Mouse (Mus musculus): Measurements from ENCODE around the gene Pth.
A peak's percentile ranks its signal among the peaks of the same experiment; 100 is the strongest.

Pth gene

GRCm38 (mm10) chr7:113388470-113388869, at the start of gene Pth:
Gene Pth (minus strand): TSS chr7:113388570.
- DNase-seq (ENCODE audit: low spot score in 2 of 2): no peak

GRCm38 (mm10) chr7:113436312-113436711, 47.9 kb upstream of the Pth start:
- DNase-seq (ENCODE audit: low spot score in 2 of 2): no peak

GRCm38 (mm10) chr7:113434286-113434685, 45.9 kb upstream of the Pth start:
- peak in 1 of 2 experiments; percentile 24 for DNase-seq (ENCODE audit: low spot score in 2 of 2)

- no peak for DNase-seq (ENCODE audit: low spot score in 2 of 2)
These were observed 45.1 kb upstream of the Pth start for GRCm38 (mm10) chr7:113433451-113433850.

GRCm38 (mm10) chr7:113432891-113433290, 44.5 kb upstream of the Pth start:
- DNase-seq (ENCODE audit: low spot score in 2 of 2): no peak

GRCm38 (mm10) chr7:113420771-113421170, 32.4 kb upstream of the Pth start:
- no peak for DNase-seq (ENCODE audit: low spot score in 2 of 2)

GRCm38 (mm10) chr7:113419070-113419782, 30.9 kb upstream of the Pth start:
- no peak for DNase-seq (ENCODE audit: low spot score in 2 of 2)

GRCm38 (mm10) chr7:113416536-113416935, 28.2 kb upstream of the Pth start:
- no peak for DNase-seq (ENCODE audit: low spot score in 2 of 2)

GRCm38 (mm10) chr7:113415256-113415655, 26.9 kb upstream of the Pth start:
- DNase-seq (ENCODE audit: low spot score in 2 of 2): no peak

- no peak for DNase-seq (ENCODE audit: low spot score in 2 of 2)
These were observed 20.3 kb upstream of the Pth start for GRCm38 (mm10) chr7:113408712-113409111.

- DNase-seq (ENCODE audit: low spot score in 2 of 2): no peak
These were observed 9.7 kb upstream of the Pth start for GRCm38 (mm10) chr7:113398083-113398482.

- no peak for DNase-seq (ENCODE audit: low spot score in 2 of 2)
These were observed 8.3 kb upstream of the Pth start for GRCm38 (mm10) chr7:113396661-113397060.

- no peak for DNase-seq (ENCODE audit: low spot score in 2 of 2)
These were observed 3.2 kb upstream of the Pth start for GRCm38 (mm10) chr7:113391619-113392018.

GRCm38 (mm10) chr7:113377875-113378658, 10.3 kb downstream of the Pth start:
- peak; percentile 21 to 59 for DNase-seq (ENCODE audit: low spot score in 2 of 2)

- DNase-seq (ENCODE audit: low spot score in 2 of 2): no peak
These were observed 15.7 kb downstream of the Pth start for GRCm38 (mm10) chr7:113372682-113373081.

- DNase-seq (ENCODE audit: low spot score in 2 of 2): peak; percentile 63 to 73
These were observed 18.6 kb downstream of the Pth start for GRCm38 (mm10) chr7:113369620-113370340.

GRCm38 (mm10) chr7:113368746-113369619, 19.4 kb downstream of the Pth start, which contains the start of gene Btbd10:
Gene Btbd10 (minus strand): TSS chr7:113369392.
- DNase-seq (ENCODE audit: low spot score in 2 of 2): peak; percentile 96 to 98

- DNase-seq (ENCODE audit: low spot score in 2 of 2): no peak
These were observed 20.9 kb downstream of the Pth start for GRCm38 (mm10) chr7:113367440-113367839.

- no peak for DNase-seq (ENCODE audit: low spot score in 2 of 2)
These were observed 39.3 kb downstream of the Pth start for GRCm38 (mm10) chr7:113349089-113349488.

GRCm38 (mm10) chr7:113347694-113348093, 40.7 kb downstream of the Pth start:
- no peak for DNase-seq (ENCODE audit: low spot score in 2 of 2)

- DNase-seq (ENCODE audit: low spot score in 2 of 2): no peak
These were observed 41.1 kb downstream of the Pth start for GRCm38 (mm10) chr7:113347271-113347670.

Data from spleen, postnatal 14 days (tissue).